Mouse (Mus musculus) G1E (cell line): ENCODE data around the gene Sim2.

Experiments used
- CTCF ChIP-seq: IDR thresholded peaks from 2 replicates; pipeline ENCODE4 v1.5.1; 2012; ENCODE audit warnings: low read depth, low read length, inconsistent platforms, mixed read lengths
- GATA2 ChIP-seq: IDR thresholded peaks from 2 replicates; pipeline ENCODE4 v1.6.1; 2012; ENCODE audit warnings: low read depth, low read length, inconsistent platforms, borderline replicate concordance

- TF ChIP-seq CTCF (no peak), GATA2 (no peak)
These were observed 13.3 kb upstream of the Sim2 start for GRCm38 (mm10) chr16:94071468-94071867.
